Mouse (Mus musculus) monocyte, adult 59 days (primary cell): ENCODE measurements around the gene Tmem200c. TPM values are rescaled to one million over a fixed set of nuclear protein-coding genes. Genes with fewer than 3 reads are reported as not detected.

Experiments used
- total RNA-seq, 2 experiments: library from RNA; stranded (reverse); gene quantifications; one replicate each; pipeline ENCODE4 v1.2.4; 2023

Tmem200c gene
- total RNA-seq: not detected

GRCm38 (mm10) chr17:68826323-68826722 lies at the start of gene Tmem200c:
Gene Tmem200c, plus strand, starts transcription at chr17:68826623.

Other genes starting within 250 kb of the Tmem200c start
- 10 to 100 TPM; 86.5 to 88.5 TPM for gene Epb41l3, start 249.1 kb downstream of the Tmem200c start, total RNA-seq